Mouse (Mus musculus) urinary bladder, postnatal 10 days (tissue): Measurements from ENCODE around the gene Dapk1.
"Not testable (repeated sequence)": the region's sequence is repeated elsewhere in the genome, so short reads cannot be mapped to it uniquely, and the experiment has no call there.

Source experiments
- DNase-seq: peaks from one replicate; pipeline ENCODE4 v3.0.0; 2022; ENCODE audit warnings: low spot score

The Dapk1 gene

GRCm38 (mm10) chr13:60601436-60602415 is at the start of gene Dapk1:
TSS of gene Dapk1 (plus strand) at chr13:60601947.
- DNase-seq = peak; percentile 58

GRCm38 (mm10) chr13:60553326-60553725 is 48.4 kb upstream of the Dapk1 start:
- DNase-seq = no peak

- no peak for DNase-seq
Measured at GRCm38 (mm10) chr13:60556476-60556875, 45.3 kb upstream of the Dapk1 start.

GRCm38 (mm10) chr13:60556911-60557310 is 44.8 kb upstream of the Dapk1 start:
- DNase-seq = no peak

- DNase-seq = no peak
Measured at GRCm38 (mm10) chr13:60564303-60564702, 37.4 kb upstream of the Dapk1 start.

DNA sequence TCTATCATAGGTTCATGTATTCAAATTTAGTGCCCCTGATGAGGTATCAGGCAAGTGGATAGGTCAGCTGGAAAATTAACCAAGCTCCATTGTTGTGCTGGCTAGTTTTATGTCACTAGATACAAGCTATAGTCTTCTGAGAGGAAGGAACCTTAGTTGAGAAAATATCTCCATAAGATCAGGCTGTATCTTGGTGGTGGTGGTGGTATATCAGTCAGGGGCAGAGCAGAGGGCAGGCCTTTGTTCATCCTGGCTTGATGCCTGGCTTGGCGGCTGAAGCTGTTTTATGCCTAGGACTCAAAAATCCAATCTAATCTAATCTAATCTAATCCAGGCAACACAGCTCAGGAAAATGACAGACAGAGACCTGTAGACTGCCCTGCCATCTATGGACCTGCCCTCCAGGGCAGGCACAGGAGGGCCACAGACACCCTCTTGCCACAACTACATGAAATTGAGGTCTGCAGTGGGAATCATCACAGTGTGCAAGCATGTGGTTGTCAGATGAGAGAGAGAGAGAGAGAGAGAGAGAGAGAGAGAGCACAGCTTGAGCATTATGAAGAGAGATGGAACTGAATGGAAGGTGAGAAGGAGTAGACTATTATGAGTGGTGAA is 32.7 kb upstream of the Dapk1 start:
- DNase-seq = no peak

DNA sequence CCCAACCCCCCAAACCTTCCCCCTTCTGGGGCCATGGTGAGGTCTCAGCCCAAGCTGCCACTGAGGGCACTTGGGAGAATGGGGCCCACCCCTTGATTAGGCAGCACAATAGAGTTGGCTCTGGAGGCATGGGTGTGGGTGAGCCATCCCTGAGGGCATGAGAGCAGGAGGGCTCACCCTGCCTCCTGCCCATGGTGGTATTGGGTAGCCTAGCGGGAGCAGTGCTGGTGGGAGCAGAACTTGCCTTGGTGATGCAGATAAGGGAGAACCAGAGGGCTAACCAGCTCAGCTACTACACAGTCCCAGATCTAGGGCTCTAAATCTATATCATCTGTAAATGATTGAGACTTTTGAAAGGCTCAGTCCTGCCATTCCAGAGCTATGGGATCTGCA is 32.2 kb upstream of the Dapk1 start:
- DNase-seq = no peak

GRCm38 (mm10) chr13:60573541-60573940 is 28.2 kb upstream of the Dapk1 start:
- no peak for DNase-seq

DNA sequence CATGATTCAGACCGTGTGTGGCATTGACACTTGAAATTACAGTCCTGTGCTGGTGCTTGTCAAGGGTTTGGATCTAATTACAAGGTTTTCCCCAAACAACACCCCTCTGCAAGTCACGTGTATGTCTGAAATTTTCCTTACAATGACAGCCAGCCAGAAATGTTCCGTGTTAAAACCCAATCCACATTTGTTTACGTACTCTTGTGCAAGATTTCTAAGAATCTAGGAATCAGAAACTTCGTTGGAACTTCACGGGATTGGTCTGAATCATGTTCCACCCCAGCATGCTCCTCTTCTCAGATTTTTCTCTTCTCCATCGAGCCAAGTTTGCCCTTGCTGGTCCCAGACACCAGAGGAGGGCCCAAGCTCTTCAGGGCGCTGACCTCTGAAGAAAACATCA is 27.8 kb upstream of the Dapk1 start:
- no peak for DNase-seq

DNA sequence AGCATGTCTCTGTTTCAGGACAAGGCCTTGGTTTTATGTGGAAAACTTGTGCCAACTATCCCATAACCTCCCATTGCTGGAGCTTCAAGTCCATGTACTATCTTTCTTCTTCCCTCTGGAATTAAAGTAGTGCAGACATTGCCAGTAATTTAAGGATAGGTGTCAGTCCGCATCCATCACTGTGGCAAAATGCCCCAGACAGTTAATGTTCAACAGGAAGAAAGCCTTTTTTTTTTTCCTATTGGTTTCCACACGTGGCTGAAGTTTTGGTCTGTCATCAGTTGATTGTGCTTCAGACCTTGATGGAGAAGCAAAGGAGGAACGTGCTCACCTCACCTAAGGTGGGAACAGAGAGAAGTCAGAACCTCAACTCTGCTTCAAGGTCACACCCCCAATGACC is 23.2 kb upstream of the Dapk1 start:
- no peak for DNase-seq

DNA sequence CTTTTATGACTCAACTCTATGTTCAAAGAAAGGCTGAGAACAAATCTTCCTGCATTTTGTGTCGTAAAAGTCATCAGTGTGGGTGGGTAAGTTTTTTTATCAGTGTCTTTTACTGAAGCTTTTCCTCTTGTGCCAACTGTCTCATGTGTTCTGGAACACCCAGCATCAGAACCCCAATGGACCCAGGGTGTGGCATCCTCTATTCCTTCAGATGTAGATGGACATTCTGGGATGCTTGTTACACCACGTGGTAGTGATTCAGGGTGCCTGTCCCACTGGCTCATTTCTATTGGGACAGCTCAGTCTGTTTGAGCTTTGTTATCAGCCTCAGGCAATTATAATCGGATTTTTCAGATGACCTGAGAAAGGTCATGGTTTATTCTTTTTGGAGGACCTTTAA is 6.9 kb upstream of the Dapk1 start:
- no peak for DNase-seq

DNA sequence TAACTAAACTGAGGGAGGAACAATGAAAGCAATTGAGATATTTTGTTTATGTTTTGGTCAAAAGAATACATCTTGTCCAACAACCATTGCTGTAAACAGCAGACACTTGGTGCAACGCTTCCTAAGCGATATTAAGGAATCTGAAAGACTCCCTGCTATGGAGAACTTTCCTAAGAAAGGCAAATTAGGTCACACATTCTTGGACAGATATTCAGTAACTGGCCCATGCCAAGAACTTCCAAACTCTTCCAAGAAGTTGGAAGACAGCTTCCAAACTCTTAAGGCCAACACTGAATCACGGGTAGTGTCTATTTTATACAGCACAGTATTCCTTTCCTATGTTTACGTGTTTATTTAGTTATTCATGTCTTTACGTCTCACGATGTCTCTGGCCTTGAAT is 6.2 kb upstream of the Dapk1 start:
- DNase-seq = no peak

GRCm38 (mm10) chr13:60602416-60603251 is 887 bp downstream of the Dapk1 start:
- no peak for DNase-seq

DNA sequence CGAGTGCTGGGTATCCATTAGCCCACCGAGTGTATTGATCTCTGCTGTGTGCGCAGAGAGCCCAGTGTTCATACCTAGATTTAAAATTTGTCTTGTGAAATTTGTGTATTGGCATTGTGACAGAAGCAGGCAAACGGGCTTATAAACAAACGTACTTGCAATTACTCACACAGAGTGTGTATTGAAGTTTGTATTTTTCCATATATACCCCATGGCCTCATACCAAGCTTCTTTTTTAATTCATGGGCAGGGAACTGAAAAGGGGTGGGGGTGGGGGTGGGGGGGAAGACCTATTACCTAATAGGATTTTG is 1.5 kb downstream of the Dapk1 start:
- no peak for DNase-seq

DNA sequence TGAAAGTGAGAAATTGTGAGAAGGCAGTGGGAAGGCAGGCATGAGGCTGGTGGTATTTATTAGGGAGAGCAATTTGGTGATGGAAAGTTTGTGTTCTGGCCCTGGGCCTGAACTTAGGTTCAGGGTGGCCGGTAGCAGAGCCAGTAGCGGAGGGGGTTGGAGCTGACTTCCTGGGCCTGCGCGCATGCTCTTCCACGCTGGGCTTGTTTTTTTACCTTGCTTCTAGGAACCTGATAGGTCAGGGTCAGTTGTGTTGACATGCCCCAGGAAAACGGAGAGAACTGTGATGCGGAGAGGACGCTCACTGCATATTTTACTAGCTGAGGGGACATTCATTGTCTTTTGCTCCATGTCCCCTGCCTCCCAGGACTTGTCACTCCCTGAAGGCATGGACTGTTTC is 5.7 kb downstream of the Dapk1 start:
- DNase-seq = no peak

GRCm38 (mm10) chr13:60608411-60609046 is 6.8 kb downstream of the Dapk1 start:
- no peak for DNase-seq

DNA sequence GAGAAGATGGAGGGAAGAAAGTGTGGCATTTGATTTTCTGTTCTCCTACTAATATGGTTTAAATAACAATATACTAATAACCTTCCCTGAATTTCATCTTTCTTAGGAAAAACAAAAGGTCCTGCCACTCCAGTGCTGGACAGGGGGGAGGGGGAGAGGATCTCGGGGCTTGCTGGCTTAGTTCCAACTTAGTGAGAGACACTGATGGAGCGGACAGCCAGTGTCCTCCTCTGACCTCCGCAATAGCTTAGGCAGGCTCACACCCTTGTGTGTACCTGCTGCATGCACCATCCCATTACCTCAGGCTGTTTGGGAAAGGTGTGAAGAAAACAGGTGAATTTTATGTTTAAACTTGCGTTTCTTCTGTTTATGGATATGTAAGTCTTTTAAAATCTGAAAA is 7.5 kb downstream of the Dapk1 start:
- no peak for DNase-seq

- DNase-seq = no peak
Measured at GRCm38 (mm10) chr13:60610558-60610957, 8.8 kb downstream of the Dapk1 start.

GRCm38 (mm10) chr13:60610971-60611370 is 9.2 kb downstream of the Dapk1 start:
- not testable (repeated sequence) for DNase-seq

DNA sequence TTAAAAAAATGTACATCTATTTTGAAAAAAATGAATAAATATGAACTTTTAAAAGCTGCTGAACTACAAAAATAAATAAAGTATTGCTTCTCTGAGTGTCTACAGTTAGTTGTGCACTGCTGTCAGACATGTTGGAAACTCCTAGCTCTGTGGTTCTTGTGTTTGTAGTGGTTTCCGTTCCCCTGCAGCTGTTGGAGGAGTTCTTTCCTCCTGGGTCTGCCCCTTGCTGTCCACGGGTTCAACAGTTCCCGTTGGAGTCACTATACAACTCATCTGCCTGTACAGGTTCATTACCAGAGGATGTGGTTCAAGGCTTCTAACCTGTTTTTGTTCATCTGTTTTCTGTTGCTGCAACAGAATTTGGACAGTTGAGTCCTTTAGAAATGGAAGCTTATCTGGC is 10.4 kb downstream of the Dapk1 start:
- DNase-seq = no peak

DNA sequence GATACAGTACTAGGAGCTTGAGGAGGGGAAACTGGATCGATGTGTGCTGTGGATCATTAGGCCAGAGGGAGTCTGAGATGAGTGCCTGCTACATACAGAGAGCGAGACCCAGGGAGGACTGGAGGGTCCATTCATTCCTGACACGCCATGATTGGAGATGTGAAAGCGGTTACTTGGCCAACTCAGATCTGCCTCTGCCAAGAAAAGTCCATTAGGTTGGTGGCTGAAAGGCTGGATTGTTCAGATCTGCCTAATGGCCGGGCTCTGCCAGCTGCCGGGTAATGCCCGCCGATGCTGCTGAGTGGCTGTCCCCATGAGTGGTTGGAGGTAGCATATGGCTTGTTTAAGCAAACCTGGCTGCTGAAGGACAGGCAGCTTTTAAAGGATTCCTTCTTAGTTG is 12.4 kb downstream of the Dapk1 start:
- DNase-seq = no peak

- no peak for DNase-seq
Measured at GRCm38 (mm10) chr13:60615057-60615650, 13.4 kb downstream of the Dapk1 start.
